Mouse (Mus musculus): ENCODE measurements at regions not wholly inside any gene's neighbourhood (a gene's known extent, or its start where the extent isn't known, plus 50 kb on each side); places are given as distances from the start of the nearest gene placed in this dataset.
"Not testable (repeated sequence)": the region's sequence is repeated elsewhere in the genome, so short reads cannot be mapped to it uniquely, and the experiment has no call there.

DNA sequence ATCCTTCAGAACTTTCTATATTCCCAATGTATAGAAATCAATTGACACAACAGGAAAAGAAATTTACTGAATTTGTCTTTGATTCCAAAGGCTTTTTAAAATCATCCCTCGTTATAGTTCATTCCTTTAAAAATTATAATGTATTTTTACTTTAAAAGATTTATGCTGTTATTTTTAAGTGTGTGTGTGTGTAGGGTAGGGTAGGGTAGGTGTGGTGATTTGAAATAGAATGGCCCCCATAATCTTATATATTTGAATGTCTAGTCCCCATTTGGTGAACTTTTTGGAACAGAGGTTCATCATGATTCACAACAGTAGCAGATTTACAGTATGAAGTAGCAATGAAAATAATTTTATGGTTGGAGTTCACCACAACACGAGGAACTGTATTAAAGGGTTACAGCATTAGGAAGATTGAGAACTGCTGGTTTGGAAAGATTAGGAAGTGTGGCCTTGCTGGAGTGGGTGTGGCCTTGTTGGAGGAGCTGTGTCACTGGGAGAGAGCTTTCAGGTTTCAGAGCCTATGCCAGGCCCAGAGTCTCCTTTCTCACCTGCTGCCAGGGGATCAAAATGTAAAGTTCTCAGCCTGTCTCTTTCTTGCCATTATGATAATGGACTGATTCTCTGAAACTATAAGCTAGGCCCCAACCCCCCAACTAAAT is 88.7 kb upstream of the Immp2l start:
- WGBS = 95% methylated on average over 2 of the region's 2 CpGs

DNA sequence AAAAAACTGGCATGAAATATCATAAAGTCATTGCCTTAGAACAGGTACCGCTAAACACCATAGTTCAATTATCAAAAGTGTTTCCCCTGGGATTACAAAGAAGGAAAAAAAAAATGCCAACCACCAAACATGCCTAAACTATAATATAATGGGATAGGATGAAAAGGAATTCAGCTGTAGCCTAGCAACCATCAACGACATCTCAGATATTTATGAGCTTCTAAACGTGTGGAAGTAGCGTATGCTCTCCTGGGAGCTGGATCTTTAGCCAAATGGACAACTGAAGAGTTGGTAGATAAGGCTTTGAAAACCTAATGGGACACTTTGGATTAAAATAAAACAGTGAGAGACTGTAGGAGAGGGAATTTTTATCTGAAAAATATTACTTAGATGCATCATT is 86.9 kb upstream of the Immp2l start:
- H3K9me3 ChIP-seq (ENCODE audit: control insufficient read depth, low read length) = no peaks in the 10 kb centered on the region
- no peaks in the 10 kb centered on the region for H3K4me1 ChIP-seq (replicated peaks; ENCODE audit: control insufficient read depth, insufficient read depth, low read length)
- no peak overlapping the region for H3K4me3 ChIP-seq (ENCODE audit: low read depth, low read length)
- DNase-seq (ENCODE audit: low spot score) (no peak), ATAC-seq (replicated peaks; ENCODE audit: low FRiP score) (no peak)
- no peaks in the 10 kb centered on the region for H3K36me3 ChIP-seq (ENCODE audit: control insufficient read depth, insufficient read depth, low read length)
- H3K27ac ChIP-seq (ENCODE audit: low read depth, low read length) = no peak overlapping the region
- H3K4me2 ChIP-seq (ENCODE audit: low read depth, low read length, severe bottlenecking) = no peak overlapping the region
- no peak overlapping the region for H3K9ac ChIP-seq (ENCODE audit: low read length)
- H3K27me3 ChIP-seq (ENCODE audit: control insufficient read depth, insufficient read depth, low read length) = no peaks in the 10 kb centered on the region
- 42% methylated on average over 4 of the region's 4 CpGs for WGBS

More for the DNA sequence above, 88.7 kb upstream of the Immp2l start:
- no peaks in the 10 kb centered on the region for H3K36me3 ChIP-seq (ENCODE audit: control insufficient read depth, insufficient read depth, low read length)
- no peak overlapping the region for H3K4me3 ChIP-seq (ENCODE audit: low read depth, low read length)
- DNase-seq (ENCODE audit: low spot score) (no peak), ATAC-seq (replicated peaks; ENCODE audit: low FRiP score) (no peak)
- H3K9me3 ChIP-seq (ENCODE audit: control insufficient read depth, low read length) = no peaks in the 10 kb centered on the region
- H3K9ac ChIP-seq (ENCODE audit: low read length) = no peak overlapping the region
- no peak overlapping the region for H3K27ac ChIP-seq (ENCODE audit: low read depth, low read length)
- no peak overlapping the region for H3K4me2 ChIP-seq (ENCODE audit: low read depth, low read length, severe bottlenecking)
- no peaks in the 10 kb centered on the region for H3K4me1 ChIP-seq (replicated peaks; ENCODE audit: control insufficient read depth, insufficient read depth, low read length)
- no peaks in the 10 kb centered on the region for H3K27me3 ChIP-seq (ENCODE audit: control insufficient read depth, insufficient read depth, low read length)

DNA sequence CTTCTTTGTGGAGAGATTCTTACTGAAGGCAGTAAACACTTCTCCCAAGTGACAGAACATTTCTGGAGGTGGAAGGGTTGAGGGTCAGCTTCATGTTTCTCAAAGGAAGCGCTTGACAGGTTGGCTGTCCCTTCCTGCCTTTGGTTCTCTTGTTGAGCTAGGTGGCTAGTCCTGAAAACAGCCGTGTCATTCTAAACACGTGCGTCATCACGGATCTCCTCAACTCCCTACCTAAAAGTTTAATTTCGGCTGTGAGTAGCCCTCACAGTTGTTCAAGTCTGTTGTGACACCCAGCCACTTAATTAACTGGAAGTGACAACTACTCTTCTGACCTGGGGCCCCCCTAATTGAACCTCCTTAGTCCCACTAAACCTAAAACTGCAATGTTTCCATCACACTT is 77.0 kb upstream of the Immp2l start:
- Histone ChIP-seq H3K27ac (ENCODE audit: low read depth, low read length) (no peak overlapping the region), H3K4me1 (replicated peaks; ENCODE audit: control insufficient read depth, insufficient read depth, low read length) (no peaks in the 10 kb centered on the region), H3K27me3 (ENCODE audit: control insufficient read depth, insufficient read depth, low read length) (no peaks in the 10 kb centered on the region), H3K9me3 (ENCODE audit: control insufficient read depth, low read length) (no peaks in the 10 kb centered on the region), H3K4me3 (ENCODE audit: low read depth, low read length) (no peak overlapping the region), H3K9ac (ENCODE audit: low read length) (no peak overlapping the region), H3K4me2 (ENCODE audit: low read depth, low read length, severe bottlenecking) (no peak overlapping the region), H3K36me3 (ENCODE audit: control insufficient read depth, insufficient read depth, low read length) (no peaks in the 10 kb centered on the region)
- WGBS = 90% methylated on average over 6 of the region's 6 CpGs
- ATAC-seq (replicated peaks; ENCODE audit: low FRiP score) (no peak), DNase-seq (ENCODE audit: low spot score) (no peak)

DNA sequence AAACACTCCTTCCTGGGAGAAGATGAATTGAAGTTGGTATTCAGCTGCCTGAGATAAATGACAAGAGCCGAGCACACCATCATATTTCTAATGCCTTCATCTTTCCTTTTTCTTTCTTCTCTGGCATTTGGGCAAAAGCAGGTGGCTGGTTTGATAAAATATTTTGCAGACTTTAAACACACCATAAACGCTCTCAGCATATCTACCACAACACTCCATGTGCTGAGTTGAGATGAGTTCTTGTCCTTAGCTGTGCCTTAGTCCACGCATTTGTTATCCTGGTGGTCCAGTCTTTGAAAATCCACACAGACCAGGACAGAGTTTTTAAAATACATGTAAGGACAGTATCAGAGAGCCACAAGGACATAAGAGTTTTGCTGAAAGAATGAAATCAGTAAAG is 74.3 kb upstream of the Immp2l start:
- Histone ChIP-seq H3K27ac (ENCODE audit: low read depth, low read length) (no peak overlapping the region), H3K4me1 (replicated peaks; ENCODE audit: control insufficient read depth, insufficient read depth, low read length) (no peaks in the 10 kb centered on the region), H3K4me3 (ENCODE audit: low read depth, low read length) (no peak overlapping the region), H3K9ac (ENCODE audit: low read length) (no peak overlapping the region), H3K27me3 (ENCODE audit: control insufficient read depth, insufficient read depth, low read length) (no peaks in the 10 kb centered on the region), H3K9me3 (ENCODE audit: control insufficient read depth, low read length) (no peaks in the 10 kb centered on the region), H3K4me2 (ENCODE audit: low read depth, low read length, severe bottlenecking) (no peak overlapping the region), H3K36me3 (ENCODE audit: control insufficient read depth, insufficient read depth, low read length) (no peaks in the 10 kb centered on the region)
- DNase-seq (ENCODE audit: low spot score) (no peak), ATAC-seq (replicated peaks; ENCODE audit: low FRiP score) (no peak)
- WGBS = 92% methylated on average over 3 of the region's 3 CpGs

DNA sequence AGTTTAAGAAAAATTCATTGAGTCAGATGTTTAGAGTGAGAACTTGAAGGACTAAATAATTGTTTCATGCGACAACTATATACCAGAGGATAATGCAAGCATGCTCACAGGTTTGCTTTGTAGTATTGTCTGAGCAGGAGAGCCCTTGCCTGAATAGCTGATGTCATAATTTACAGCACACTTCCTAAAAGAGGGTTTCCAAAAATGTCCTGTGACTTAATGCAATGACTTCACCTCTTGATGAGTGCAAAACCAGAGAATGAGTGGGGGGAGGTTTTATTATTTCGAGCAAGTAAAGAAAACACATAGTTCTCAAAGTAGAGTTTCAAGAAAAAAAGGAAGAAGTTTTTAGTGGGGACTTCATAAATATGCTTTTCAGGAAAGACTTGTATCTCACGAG is 65.4 kb upstream of the Immp2l start:
- H3K9ac ChIP-seq (ENCODE audit: low read length) = no peak overlapping the region
- no peaks in the 10 kb centered on the region for H3K9me3 ChIP-seq (ENCODE audit: control insufficient read depth, low read length)
- H3K27ac ChIP-seq (ENCODE audit: low read depth, low read length) = no peak overlapping the region
- H3K4me3 ChIP-seq (ENCODE audit: low read depth, low read length) = no peak overlapping the region
- 79% methylated on average over 3 of the region's 3 CpGs for WGBS
- H3K36me3 ChIP-seq (ENCODE audit: control insufficient read depth, insufficient read depth, low read length) = no peaks in the 10 kb centered on the region
- H3K27me3 ChIP-seq (ENCODE audit: control insufficient read depth, insufficient read depth, low read length) = no peaks in the 10 kb centered on the region
- DNase-seq (ENCODE audit: low spot score) = no peak
- no peak for ATAC-seq (replicated peaks; ENCODE audit: low FRiP score)
- H3K4me1 ChIP-seq (replicated peaks; ENCODE audit: control insufficient read depth, insufficient read depth, low read length) = no peaks in the 10 kb centered on the region
- no peak overlapping the region for H3K4me2 ChIP-seq (ENCODE audit: low read depth, low read length, severe bottlenecking)

DNA sequence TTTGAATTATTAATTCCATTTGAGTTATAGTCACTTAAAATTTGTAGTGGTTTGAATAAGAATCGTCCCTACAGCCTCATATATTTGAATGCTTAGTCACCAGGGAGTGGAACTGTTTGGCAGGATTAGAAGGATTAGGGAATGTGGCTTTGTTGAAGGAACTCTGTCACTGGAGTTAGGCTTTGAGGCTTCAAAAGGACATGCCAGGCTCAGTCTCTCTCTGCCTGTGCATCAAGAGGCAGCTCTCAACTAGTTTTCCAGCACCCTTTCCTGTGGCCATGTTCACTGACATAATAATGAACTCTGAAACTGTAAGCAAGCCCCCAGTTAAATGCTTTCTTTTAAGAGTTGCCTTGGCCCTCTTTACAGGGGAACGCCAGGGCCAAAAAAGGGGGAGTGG is 58.9 kb upstream of the Immp2l start:
- H3K27ac ChIP-seq (ENCODE audit: low read depth, low read length) = no peak overlapping the region
- H3K4me3 ChIP-seq (ENCODE audit: low read depth, low read length) = no peak overlapping the region
- no peak overlapping the region for H3K4me2 ChIP-seq (ENCODE audit: low read depth, low read length, severe bottlenecking)
- no peaks in the 10 kb centered on the region for H3K27me3 ChIP-seq (ENCODE audit: control insufficient read depth, insufficient read depth, low read length)
- H3K4me1 ChIP-seq (replicated peaks; ENCODE audit: control insufficient read depth, insufficient read depth, low read length) = no peaks in the 10 kb centered on the region
- H3K9ac ChIP-seq (ENCODE audit: low read length) = no peak overlapping the region
- DNase-seq (ENCODE audit: low spot score) (no peak), ATAC-seq (replicated peaks; ENCODE audit: low FRiP score) (peak; percentile 61; the same call in 1 of the 2 replicates)
- H3K36me3 ChIP-seq (ENCODE audit: control insufficient read depth, insufficient read depth, low read length) = no peaks in the 10 kb centered on the region
- WGBS = 20% methylated on average over 2 of the region's 2 CpGs
- no peaks in the 10 kb centered on the region for H3K9me3 ChIP-seq (ENCODE audit: control insufficient read depth, low read length)

DNA sequence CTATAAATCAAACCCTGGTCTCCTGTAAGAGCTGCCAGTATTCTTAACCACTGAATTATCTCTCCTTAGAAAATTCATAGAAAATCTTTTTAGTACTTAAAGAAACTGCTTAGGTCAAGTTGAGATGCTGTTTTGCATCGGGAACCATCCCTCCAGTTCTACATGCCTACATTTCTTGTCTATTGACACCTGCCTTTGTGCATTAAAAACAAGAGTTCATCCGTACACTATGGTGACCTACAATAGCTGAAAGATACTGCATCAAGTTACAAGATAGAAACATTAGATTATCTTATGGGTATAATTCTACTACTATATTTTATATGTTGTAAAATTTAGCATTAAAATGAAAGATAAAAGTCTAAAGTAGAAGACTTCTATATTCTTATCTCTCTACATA is 57.6 kb upstream of the Immp2l start:
- Histone ChIP-seq H3K4me2 (ENCODE audit: low read depth, low read length, severe bottlenecking) (no peak overlapping the region), H3K27ac (ENCODE audit: low read depth, low read length) (no peak overlapping the region), H3K4me1 (replicated peaks; ENCODE audit: control insufficient read depth, insufficient read depth, low read length) (no peaks in the 10 kb centered on the region), H3K27me3 (ENCODE audit: control insufficient read depth, insufficient read depth, low read length) (no peaks in the 10 kb centered on the region), H3K9ac (ENCODE audit: low read length) (no peak overlapping the region), H3K36me3 (ENCODE audit: control insufficient read depth, insufficient read depth, low read length) (no peaks in the 10 kb centered on the region), H3K9me3 (ENCODE audit: control insufficient read depth, low read length) (no peaks in the 10 kb centered on the region), H3K4me3 (ENCODE audit: low read depth, low read length) (no peak overlapping the region)
- 90% methylated on average over 2 of the region's 2 CpGs for WGBS
- ATAC-seq (replicated peaks; ENCODE audit: low FRiP score) = no peak
- DNase-seq (ENCODE audit: low spot score) = no peak

DNA sequence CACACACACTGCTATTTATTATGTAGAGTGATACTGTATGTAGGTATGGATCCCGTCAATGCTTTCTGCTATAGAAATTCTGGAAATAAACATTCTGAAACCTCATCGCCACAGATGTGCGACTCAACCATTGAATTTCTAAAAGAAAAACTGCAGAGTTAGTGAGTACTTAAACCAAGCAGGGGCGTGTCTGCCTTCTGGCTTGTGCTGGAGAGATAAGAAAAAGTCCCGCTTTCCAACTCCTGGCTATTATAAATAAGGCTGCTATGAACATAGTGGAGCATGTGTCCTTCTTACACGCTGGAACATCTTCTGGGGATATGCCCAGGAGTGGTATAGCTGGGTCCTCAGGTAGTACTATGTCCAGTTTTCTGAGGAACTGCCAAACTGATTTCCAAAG is 57.2 kb upstream of the Immp2l start:
- WGBS = 94% methylated on average over 6 of the region's 6 CpGs
- not testable (repeated sequence) for ATAC-seq (replicated peaks; ENCODE audit: low FRiP score); DNase-seq (ENCODE audit: low spot score); H3K36me3 ChIP-seq (ENCODE audit: control insufficient read depth, insufficient read depth, low read length); H3K9ac ChIP-seq (ENCODE audit: low read length); H3K4me2 ChIP-seq (ENCODE audit: low read depth, low read length, severe bottlenecking); H3K4me3 ChIP-seq (ENCODE audit: low read depth, low read length); H3K27ac ChIP-seq (ENCODE audit: low read depth, low read length); H3K9me3 ChIP-seq (ENCODE audit: control insufficient read depth, low read length); H3K4me1 ChIP-seq (replicated peaks; ENCODE audit: control insufficient read depth, insufficient read depth, low read length); H3K27me3 ChIP-seq (ENCODE audit: control insufficient read depth, insufficient read depth, low read length)

DNA sequence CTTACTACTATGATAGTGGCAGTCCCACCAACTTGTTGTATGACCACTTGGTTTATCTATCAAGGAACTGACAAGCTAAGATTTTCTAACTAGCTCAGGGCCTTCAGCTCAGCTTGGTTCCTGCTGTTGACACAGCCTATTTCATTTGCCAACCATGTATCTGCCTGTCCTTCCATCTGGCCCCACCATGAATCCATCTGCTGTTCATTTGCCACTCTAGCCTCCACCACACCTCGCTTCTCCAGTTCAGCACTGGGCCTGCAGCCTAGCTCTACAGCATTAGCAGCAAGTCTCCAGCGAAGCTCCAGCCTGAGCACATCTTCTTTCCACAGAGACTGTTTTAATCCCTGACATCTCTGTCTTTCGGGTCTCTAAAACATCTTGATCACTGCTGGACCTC is 51.0 kb upstream of the Immp2l start:
- H3K4me1 ChIP-seq (replicated peaks; ENCODE audit: control insufficient read depth, insufficient read depth, low read length) = no peaks in the 10 kb centered on the region
- ATAC-seq (replicated peaks; ENCODE audit: low FRiP score) (no peak), DNase-seq (ENCODE audit: low spot score) (no peak)
- no peak overlapping the region for H3K27ac ChIP-seq (ENCODE audit: low read depth, low read length)
- 84% methylated on average over 3 of the region's 3 CpGs for WGBS
- H3K27me3 ChIP-seq (ENCODE audit: control insufficient read depth, insufficient read depth, low read length) = no peaks in the 10 kb centered on the region
- no peaks in the 10 kb centered on the region for H3K9me3 ChIP-seq (ENCODE audit: control insufficient read depth, low read length)
- no peak overlapping the region for H3K9ac ChIP-seq (ENCODE audit: low read length)
- no peak overlapping the region for H3K4me2 ChIP-seq (ENCODE audit: low read depth, low read length, severe bottlenecking)
- H3K4me3 ChIP-seq (ENCODE audit: low read depth, low read length) = no peak overlapping the region
- no peaks in the 10 kb centered on the region for H3K36me3 ChIP-seq (ENCODE audit: control insufficient read depth, insufficient read depth, low read length)

All from forebrain, embryonic 11.5 days (tissue).